Mouse (Mus musculus) common myeloid progenitor, adult 5-6 weeks (primary cell): ENCODE data around the gene Rb1. TPM values are rescaled to one million over a fixed set of nuclear protein-coding genes. Genes with fewer than 3 reads are reported as not detected.

ENCODE experiments used
- total RNA-seq: library from RNA; stranded (forward); fragments of 200-1000, 187-1606 nt; gene quantifications from 2 replicates; pipeline ENCODE4 v1.2.3, GENCODE M21; 2017

Gene Rb1
- total RNA-seq, 1 experiment from 2014 or later: 31.6 TPM

Other genes with a start within 250 kb of the Rb1 start
- gene Rcbtb2, start 202.8 kb downstream of the Rb1 start, total RNA-seq: 27.5 and 36.2 TPM in 2 replicates
- gene Lpar6, start 87.9 kb downstream of the Rb1 start, total RNA-seq: 10.1 and 12.2 TPM in 2 replicates
- 694 and 751 TPM in 2 replicates for gene Itm2b, start 59.5 kb upstream of the Rb1 start, total RNA-seq
- 51.7 and 63.4 TPM in 2 replicates for gene Med4, start 184.2 kb upstream of the Rb1 start, total RNA-seq
- 116 and 162 TPM in 2 replicates for gene Sucla2, start 199.5 kb upstream of the Rb1 start, total RNA-seq
- 2.0 and 5.2 TPM in 2 replicates for gene Nudt15, start 222.4 kb upstream of the Rb1 start, total RNA-seq